Mouse (Mus musculus) G1E (cell line): Measurements from ENCODE around the gene Trat1.

Source experiments
- CTCF ChIP-seq: IDR thresholded peaks from 2 replicates; pipeline ENCODE4 v1.5.1; 2012; ENCODE audit warnings: low read depth, low read length, inconsistent platforms, mixed read lengths
- GATA1 ChIP-seq: IDR thresholded peaks from 2 replicates; pipeline ENCODE4 v1.6.1; 2012; ENCODE audit warnings: borderline replicate concordance, low read length, inconsistent platforms, mixed read lengths

DNA sequence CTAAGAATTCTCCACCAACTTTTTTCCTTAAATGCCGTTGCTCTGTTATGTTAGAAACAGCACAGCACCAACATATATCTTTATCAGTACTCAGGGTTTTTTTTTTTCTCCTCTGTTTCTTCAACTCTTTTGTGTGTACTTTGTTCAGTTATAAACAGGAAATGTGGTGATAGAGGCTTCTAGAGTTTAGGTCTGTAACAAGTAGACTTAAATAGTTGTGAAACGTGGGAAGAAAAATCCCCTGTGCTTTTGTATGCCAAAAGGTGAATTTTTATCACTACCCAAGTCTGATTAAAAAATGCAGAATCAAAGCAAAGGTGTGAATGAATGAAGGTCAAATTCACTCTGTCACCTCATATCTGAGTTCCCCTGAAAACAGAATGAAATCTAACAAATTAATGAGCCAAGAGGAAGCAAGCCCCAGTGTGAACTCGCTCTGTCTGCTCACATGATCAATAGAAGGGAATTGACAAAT, at the start of gene Trat1:
- TF ChIP-seq CTCF (no peak), GATA1 (no peak)
